Mouse (Mus musculus) left cerebral cortex, adult 2 months (tissue): ENCODE results near the gene Gm45902. TPM values are rescaled to one million over a fixed set of nuclear protein-coding genes. Genes with fewer than 3 reads are reported as not detected.

ENCODE experiments used
- DNase-seq, 2 experiments: peaks; one replicate each; pipeline ENCODE4 v3.0.0; 2021 to 2022; ENCODE audit warnings: low spot score in 2 of 2, mixed read lengths in 1 of 2; ENCODE audit errors: extremely low spot score in 1 of 2
- H3K27ac ChIP-seq: fragments of 200-600 bp; 2 replicates; pipeline ENCODE4 v1.8.1; 2022
- H3K4me3 ChIP-seq: fragments of 200-600 bp; 2 replicates; pipeline ENCODE4 v1.8.1; 2022
- CTCF ChIP-seq: fragments of 200-600 bp; IDR thresholded peaks from 2 replicates; pipeline ENCODE4 v1.8.1; 2022; ENCODE audit warnings: antibody characterized with exemption, mild to moderate bottlenecking, moderate library complexity
- intact Hi-C: fragments of 180-260 bp; cut with DNase I; formaldehyde crosslinking; loops from one replicate; pipeline ENCODE4 v1.15.1; 2025
- long read RNA-seq, 2 experiments: library from polyadenylated mRNA; stranded (forward); transcript quantifications; one replicate each; pipeline ENCODE4 v2.0.0; 2021; ENCODE audit warnings: borderline mapping rate in 2 of 2
- total RNA-seq, 2 experiments: library from RNA; stranded (reverse); gene quantifications; 2 replicates each; pipeline ENCODE4 v1.2.3; 2021

Gene Gm45902
- total RNA-seq = 1 to 10 TPM; 5.2 to 5.8 TPM
- long read RNA-seq, experiment 1, full-length matches to known transcripts = 2 of 3 reads
- long read RNA-seq, experiment 1, partial matches to known transcripts = 0 of 3 reads
- long read RNA-seq, experiment 1, other reads (novel, unspliced or antisense) = 1 of 3 reads
- long read RNA-seq, experiment 2 = 0 reads

- intact Hi-C loops = loop anchor here (2.0 kb wide), 1 partner anchor 88 kb away; the partner anchor contains the start of gene Dclre1c
- TF ChIP-seq CTCF = no peak
- Histone ChIP-seq H3K4me3 (peak within 1 kb of the TSS; percentile 93), H3K27ac (peak within 1 kb of the TSS; percentile 90)
- DNase-seq = peak; percentile 93 to 96
These were observed at the start of gene Gm45902, which contains the start of the genes Hspa14 and Cdnf for GRCm38 (mm10) chr2:3512552-3513454. TSS of gene Gm45902 (minus strand) at chr2:3512790. TSS of gene Hspa14 (minus strand) at chr2:3512814. TSS of gene Cdnf (plus strand) at chr2:3513030.

DNA sequence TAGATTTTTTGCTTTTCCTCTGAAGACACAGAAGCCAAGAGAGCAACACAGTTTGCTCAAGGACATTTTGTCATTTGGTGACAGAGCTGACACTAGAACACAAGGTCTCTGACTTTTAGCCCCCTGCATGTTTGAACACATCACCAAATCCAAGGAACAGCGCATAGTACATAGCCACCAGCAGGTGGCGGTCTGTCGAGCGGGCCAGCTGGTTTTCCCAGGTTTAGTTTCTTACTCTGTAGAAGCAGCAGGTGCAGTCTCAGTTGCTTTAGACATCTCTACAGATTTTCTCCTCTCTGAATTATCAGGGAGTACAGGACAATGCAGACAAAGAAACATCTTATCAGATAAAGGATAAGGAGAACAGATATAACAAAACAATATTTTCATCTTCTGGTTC lies 34.0 kb upstream of the Gm45902 start:
- Histone ChIP-seq H3K27ac (no peak overlapping the region), H3K4me3 (no peak overlapping the region)
- intact Hi-C loops = loop anchor here (2.0 to 10.0 kb wide), 3 partner anchors 222 to 948 kb away; no protein-coding TSS in a partner anchor
- peak; percentile 93 for TF ChIP-seq CTCF
- peak; percentile 57 to 63 for DNase-seq

GRCm38 (mm10) chr2:3546055-3546454 lies 33.5 kb upstream of the Gm45902 start:
- no peak overlapping the region for H3K4me3 ChIP-seq
- no peak overlapping the region for H3K27ac ChIP-seq
- no peak for DNase-seq
- no peak for TF ChIP-seq CTCF
- intact Hi-C loops = loop anchor here (2.0 to 10.0 kb wide), 3 partner anchors 223 to 949 kb away; no protein-coding TSS in a partner anchor

- Histone ChIP-seq H3K27ac (no peak overlapping the region), H3K4me3 (no peak overlapping the region)
- TF ChIP-seq CTCF = no peak
- intact Hi-C loops = loop anchor here (10.0 kb wide), 1 partner anchor 953 kb away; no protein-coding TSS in a partner anchor
- no peak for DNase-seq
These were observed 28.9 kb upstream of the Gm45902 start for GRCm38 (mm10) chr2:3541307-3542079.

GRCm38 (mm10) chr2:3526288-3526687 lies 13.7 kb upstream of the Gm45902 start:
- DNase-seq = no peak
- intact Hi-C loops = no loop called here
- H3K4me3 ChIP-seq = no peak overlapping the region
- H3K27ac ChIP-seq = no peak overlapping the region
- no peak for TF ChIP-seq CTCF

- intact Hi-C loops = no loop called here
- DNase-seq = no peak
These were observed 10.0 kb upstream of the Gm45902 start for GRCm38 (mm10) chr2:3522558-3522957.

GRCm38 (mm10) chr2:3512076-3512475 lies 514 bp downstream of the Gm45902 start:
- Histone ChIP-seq H3K27ac (peak overlapping the region; percentile 80), H3K4me3 (peak overlapping the region; percentile 93)
- no peak for TF ChIP-seq CTCF
- DNase-seq = no peak
- intact Hi-C loops = loop anchor here (2.0 kb wide), 1 partner anchor 87 kb away; the partner anchor contains the start of gene Dclre1c

More at GRCm38 (mm10) chr2:3522558-3522957, 10.0 kb upstream of the Gm45902 start:
- H3K4me3 ChIP-seq = no peak overlapping the region
- H3K27ac ChIP-seq = no peak overlapping the region
- no peak for TF ChIP-seq CTCF

- no peak for TF ChIP-seq CTCF
- no peak for DNase-seq
- intact Hi-C loops = no loop called here
- Histone ChIP-seq H3K27ac (no peak overlapping the region), H3K4me3 (no peak overlapping the region)
These were observed 11.7 kb downstream of the Gm45902 start for GRCm38 (mm10) chr2:3500886-3501285.

GRCm38 (mm10) chr2:3499543-3499942 lies 13.0 kb downstream of the Gm45902 start:
- no peak overlapping the region for H3K4me3 ChIP-seq
- no peak overlapping the region for H3K27ac ChIP-seq
- intact Hi-C loops = no loop called here
- no peak for DNase-seq
- no peak for TF ChIP-seq CTCF

DNA sequence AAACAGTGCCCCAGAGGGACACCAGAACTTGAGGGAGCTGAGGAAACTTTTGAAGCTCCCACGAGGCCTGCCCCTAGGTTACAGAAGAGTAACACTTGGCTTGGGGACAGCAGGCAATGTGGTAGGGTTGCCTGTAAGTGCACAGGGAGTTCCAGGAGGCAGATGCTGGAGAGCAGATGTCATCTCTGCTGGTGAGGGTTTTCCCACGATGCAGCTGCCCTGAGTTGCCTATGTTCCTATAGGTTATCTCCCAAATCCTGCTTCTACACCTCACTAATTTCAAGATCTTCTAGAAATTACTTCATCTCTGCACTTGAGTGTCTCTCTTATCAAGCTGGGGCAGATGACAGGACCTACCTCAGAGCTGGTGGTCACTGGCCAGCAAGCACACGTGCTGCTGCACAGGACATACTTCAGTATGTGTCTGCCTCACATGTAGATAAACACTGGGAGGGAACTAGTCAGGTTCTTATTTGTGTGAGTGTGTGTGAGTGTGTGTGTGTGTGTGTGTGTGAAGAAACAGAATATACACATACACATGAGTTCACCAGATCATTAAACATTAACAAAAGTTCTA lies 18.7 kb downstream of the Gm45902 start:
- intact Hi-C loops = no loop called here
- no peak for TF ChIP-seq CTCF
- no peak overlapping the region for H3K27ac ChIP-seq
- no peak overlapping the region for H3K4me3 ChIP-seq
- DNase-seq = no peak

GRCm38 (mm10) chr2:3489816-3490215 lies 22.8 kb downstream of the Gm45902 start:
- intact Hi-C loops = no loop called here
- H3K27ac ChIP-seq = no peak overlapping the region
- H3K4me3 ChIP-seq = no peak overlapping the region
- DNase-seq = no peak
- no peak for TF ChIP-seq CTCF
